Mouse (Mus musculus): ENCODE measurements around the gene Vmn1r55. TPM values are rescaled to one million over a fixed set of nuclear protein-coding genes. Genes with fewer than 3 reads are reported as not detected.
A peak's percentile ranks its signal among the peaks of the same experiment; 100 is the strongest.
"Not testable (repeated sequence)": the region's sequence is repeated elsewhere in the genome, so short reads cannot be mapped to it uniquely, and the experiment has no call there.

Gene Vmn1r55
- polyA plus RNA-seq, 1 experiment from 2014 or later = not detected

DNA sequence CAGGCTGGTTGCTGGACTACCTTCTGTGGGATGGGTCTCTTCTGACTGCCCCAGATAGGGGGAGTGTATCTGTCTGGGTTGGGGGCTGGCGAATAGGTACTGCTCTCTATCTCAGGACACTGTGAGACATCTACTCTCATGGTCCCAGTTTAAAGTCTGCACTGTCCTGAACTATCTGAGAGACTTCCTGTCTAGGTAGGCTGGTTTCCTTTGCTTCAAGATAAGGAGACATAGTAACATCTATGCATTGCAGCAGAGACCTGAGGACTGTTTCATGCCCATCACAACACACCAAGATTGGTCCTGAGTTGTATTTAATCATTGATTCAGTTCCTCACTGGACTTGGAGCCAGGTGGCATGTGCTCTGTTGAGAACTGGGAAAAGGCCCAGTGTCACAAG, 64.0 kb downstream of the Vmn1r55 start:
- no peak overlapping the region for H3K9ac ChIP-seq (ENCODE audit: low read length)
- WGBS = 92% methylated on average over 1 of the region's 1 CpGs

GRCm38 (mm10) chr7:5083325-5084105, 66.0 kb downstream of the Vmn1r55 start:
- no peaks in the 10 kb centered on the region for H3K9me3 ChIP-seq (replicated peaks; ENCODE audit: control insufficient read depth, low read length)

More for the DNA sequence above, 64.0 kb downstream of the Vmn1r55 start:
- DNase-seq (ENCODE audit: low spot score) (no peak), ATAC-seq (no peak)
- Histone ChIP-seq H3K4me2 (ENCODE audit: low read length) (no peak overlapping the region), H3K4me3 (ENCODE audit: low read depth, low read length) (no peak overlapping the region), H3K36me3 (ENCODE audit: control insufficient read depth, insufficient read depth, low read length) (peaks cover 42% of the 10 kb centered on the region), H3K27me3 (replicated peaks; ENCODE audit: control insufficient read depth, insufficient read depth, low read length) (no peaks in the 10 kb centered on the region), H3K27ac (ENCODE audit: low read depth, low read length) (no peak overlapping the region), H3K9me3 (replicated peaks; ENCODE audit: control insufficient read depth, low read length) (no peaks in the 10 kb centered on the region), H3K4me1 (ENCODE audit: control insufficient read depth, insufficient read depth, low read length) (peaks cover 15% of the 10 kb centered on the region)

DNA sequence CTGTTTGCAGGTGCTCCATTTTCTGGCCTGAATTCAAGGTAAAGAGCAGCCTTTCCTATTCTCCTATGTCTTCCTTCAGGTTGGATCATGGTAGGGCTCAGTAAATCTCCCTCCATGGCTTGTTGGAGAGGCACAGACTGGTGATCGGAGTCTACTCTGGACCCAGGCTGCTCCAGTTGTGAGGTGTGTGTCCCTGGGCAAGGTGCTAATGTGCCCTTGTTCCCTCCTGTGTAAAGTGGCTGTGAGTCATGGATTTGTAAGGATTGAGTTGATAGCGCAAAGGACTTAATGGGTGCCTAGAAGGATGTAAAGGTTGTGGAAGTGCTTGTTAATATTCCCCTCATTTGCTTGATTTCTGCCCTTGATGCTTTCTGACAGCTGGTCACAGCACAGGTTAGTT, 67.5 kb downstream of the Vmn1r55 start:
- no peaks in the 10 kb centered on the region for H3K27me3 ChIP-seq (replicated peaks; ENCODE audit: control insufficient read depth, insufficient read depth, low read length)
- no peak for DNase-seq (ENCODE audit: low spot score)
- ATAC-seq = no peak
- peaks cover 50% of the 10 kb centered on the region for H3K36me3 ChIP-seq (ENCODE audit: control insufficient read depth, insufficient read depth, low read length)
- H3K4me1 ChIP-seq (ENCODE audit: control insufficient read depth, insufficient read depth, low read length) = peaks cover 15% of the 10 kb centered on the region
- H3K9ac ChIP-seq (ENCODE audit: low read length) = no peak overlapping the region
- H3K4me3 ChIP-seq (ENCODE audit: low read depth, low read length) = no peak overlapping the region
- peak overlapping the region; percentile 84; the same call in 1 of the 2 replicates for H3K4me2 ChIP-seq (ENCODE audit: low read length)
- H3K9me3 ChIP-seq (replicated peaks; ENCODE audit: control insufficient read depth, low read length) = no peaks in the 10 kb centered on the region
- no peak overlapping the region for H3K27ac ChIP-seq (ENCODE audit: low read depth, low read length)
- WGBS = 96% methylated on average over 2 of the region's 2 CpGs

More at GRCm38 (mm10) chr7:5083325-5084105, 66.0 kb downstream of the Vmn1r55 start:
- H3K4me1 ChIP-seq (ENCODE audit: control insufficient read depth, insufficient read depth, low read length) = peaks cover 15% of the 10 kb centered on the region
- no peak overlapping the region for H3K4me2 ChIP-seq (ENCODE audit: low read length)
- H3K27ac ChIP-seq (ENCODE audit: low read depth, low read length) = no peak overlapping the region
- H3K36me3 ChIP-seq (ENCODE audit: control insufficient read depth, insufficient read depth, low read length) = peaks cover 35% of the 10 kb centered on the region
- H3K4me3 ChIP-seq (ENCODE audit: low read depth, low read length) = no peak overlapping the region
- WGBS = 94% methylated on average over 18 of the region's 18 CpGs
- DNase-seq (ENCODE audit: low spot score) (no peak), ATAC-seq (no peak)
- H3K9ac ChIP-seq (ENCODE audit: low read length) = no peak overlapping the region
- H3K27me3 ChIP-seq (replicated peaks; ENCODE audit: control insufficient read depth, insufficient read depth, low read length) = no peaks in the 10 kb centered on the region

DNA sequence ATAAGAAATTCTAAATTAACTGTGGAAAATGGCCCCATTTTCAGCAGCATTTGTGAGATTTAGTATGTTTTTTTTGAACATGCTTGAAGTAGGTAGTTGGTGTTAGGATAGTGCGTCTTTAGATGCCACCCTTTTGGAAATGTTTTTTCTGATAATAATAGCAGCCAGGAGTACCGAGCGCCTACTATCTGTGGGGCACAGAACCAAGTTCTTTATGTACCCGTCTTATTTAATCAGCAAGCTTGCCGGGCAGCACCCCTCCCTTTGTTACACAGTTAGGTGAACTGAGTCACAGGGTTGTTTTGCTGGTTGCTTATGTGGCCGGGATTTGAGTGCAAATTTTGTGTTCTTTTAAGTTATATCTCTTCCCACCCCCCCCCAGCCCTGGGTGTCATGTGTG, 68.2 kb downstream of the Vmn1r55 start:
- H3K9ac ChIP-seq (ENCODE audit: low read length) = peak overlapping the region; percentile 97

DNA sequence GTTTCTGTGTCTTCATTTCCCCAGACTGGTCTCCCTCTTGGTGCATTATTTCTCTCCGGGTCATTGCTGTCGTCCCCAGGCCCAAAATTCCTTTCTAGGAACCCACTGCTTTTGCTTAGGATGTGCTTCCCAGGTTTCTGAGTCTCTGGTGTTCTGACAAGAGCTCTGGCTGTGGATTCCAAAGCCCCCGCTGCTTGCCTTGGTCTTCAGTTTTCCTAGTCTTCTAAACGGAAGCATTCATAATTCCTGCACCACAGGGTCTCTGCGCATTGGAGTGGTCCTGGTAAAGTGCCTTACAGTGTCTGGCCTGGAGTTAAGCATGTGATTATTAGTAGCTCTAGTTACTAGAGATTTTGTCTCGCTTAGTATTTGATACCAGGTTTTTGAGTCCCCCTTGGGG, 68.7 kb downstream of the Vmn1r55 start:
- Histone ChIP-seq H3K4me3 (ENCODE audit: low read depth, low read length) (peak overlapping the region; percentile 99), H3K9me3 (replicated peaks; ENCODE audit: control insufficient read depth, low read length) (no peaks in the 10 kb centered on the region), H3K4me2 (ENCODE audit: low read length) (peak overlapping the region; percentile 84), H3K27me3 (replicated peaks; ENCODE audit: control insufficient read depth, insufficient read depth, low read length) (no peaks in the 10 kb centered on the region), H3K36me3 (ENCODE audit: control insufficient read depth, insufficient read depth, low read length) (peaks cover 61% of the 10 kb centered on the region), H3K27ac (ENCODE audit: low read depth, low read length) (peak overlapping the region; percentile 84), H3K9ac (ENCODE audit: low read length) (peak overlapping the region; percentile 97), H3K4me1 (ENCODE audit: control insufficient read depth, insufficient read depth, low read length) (peaks cover 15% of the 10 kb centered on the region)
- DNase-seq (ENCODE audit: low spot score) (no peak), ATAC-seq (no peak)
- WGBS = 22% methylated on average over 6 of the region's 6 CpGs

More for the DNA sequence above, 68.2 kb downstream of the Vmn1r55 start:
- peak overlapping the region; percentile 99 for H3K4me3 ChIP-seq (ENCODE audit: low read depth, low read length)
- no peaks in the 10 kb centered on the region for H3K27me3 ChIP-seq (replicated peaks; ENCODE audit: control insufficient read depth, insufficient read depth, low read length)
- ATAC-seq = no peak
- H3K36me3 ChIP-seq (ENCODE audit: control insufficient read depth, insufficient read depth, low read length) = peaks cover 57% of the 10 kb centered on the region
- H3K4me2 ChIP-seq (ENCODE audit: low read length) = peak overlapping the region; percentile 84
- H3K27ac ChIP-seq (ENCODE audit: low read depth, low read length) = no peak overlapping the region
- H3K9me3 ChIP-seq (replicated peaks; ENCODE audit: control insufficient read depth, low read length) = no peaks in the 10 kb centered on the region
- 75% methylated on average over 6 of the region's 6 CpGs for WGBS
- no peak for DNase-seq (ENCODE audit: low spot score)
- H3K4me1 ChIP-seq (ENCODE audit: control insufficient read depth, insufficient read depth, low read length) = peaks cover 15% of the 10 kb centered on the region

- DNase-seq (ENCODE audit: low spot score) (peak; percentile 98), ATAC-seq (peak; percentile 99)
- peak within 1 kb of the TSS; percentile 99 for H3K4me3 ChIP-seq (ENCODE audit: low read depth, low read length)
- WGBS = under 1% methylated on average over 80 of the region's 81 CpGs
- H3K9ac ChIP-seq (ENCODE audit: low read length) = peak within 1 kb of the TSS; percentile 97
- H3K9me3 ChIP-seq (replicated peaks; ENCODE audit: control insufficient read depth, low read length) = no peaks in the 10 kb centered on the region
- peaks cover 62% of the 10 kb centered on the region for H3K36me3 ChIP-seq (ENCODE audit: control insufficient read depth, insufficient read depth, low read length)
- peaks cover 15% of the 10 kb centered on the region for H3K4me1 ChIP-seq (ENCODE audit: control insufficient read depth, insufficient read depth, low read length)
- H3K27me3 ChIP-seq (replicated peaks; ENCODE audit: control insufficient read depth, insufficient read depth, low read length) = no peaks in the 10 kb centered on the region
- peak within 1 kb of the TSS; percentile 84 for H3K4me2 ChIP-seq (ENCODE audit: low read length)
- peak within 1 kb of the TSS; percentile 84 for H3K27ac ChIP-seq (ENCODE audit: low read depth, low read length)
Measured at GRCm38 (mm10) chr7:5080010-5080751, 69.3 kb downstream of the Vmn1r55 start, which contains the start of gene Epn1. TSS of gene Epn1 (plus strand) at chr7:5080235.

DNA sequence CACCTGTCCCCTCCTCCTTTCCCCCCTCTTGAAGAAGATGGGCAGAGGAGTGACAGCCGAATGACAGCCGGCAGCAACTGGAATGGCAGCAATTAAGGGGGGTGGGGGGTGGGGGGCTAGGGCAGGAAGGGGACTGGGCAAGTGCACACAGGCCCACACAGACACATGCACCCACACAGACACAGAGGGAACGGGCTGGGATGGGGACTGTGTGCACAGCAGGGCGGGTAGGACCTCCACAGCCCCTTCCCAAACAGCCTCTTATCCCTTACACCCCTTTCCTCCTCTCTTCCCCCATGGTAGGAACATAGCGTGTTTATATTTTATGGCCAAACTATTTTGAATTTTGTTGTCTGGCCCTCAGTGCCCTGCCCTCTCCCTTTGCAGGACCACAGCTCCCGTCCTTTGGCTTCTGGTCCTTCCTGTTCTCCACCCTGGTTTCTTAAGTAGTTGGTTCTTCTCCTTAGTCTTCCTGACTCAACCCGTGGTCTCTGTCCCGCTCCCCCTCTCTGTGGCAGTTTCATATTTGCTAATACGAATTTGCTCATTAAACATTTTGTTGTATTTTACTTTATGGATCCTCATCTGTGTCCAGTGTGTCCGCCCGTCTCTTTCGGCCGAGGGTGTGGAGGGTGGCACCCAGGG, 70.0 kb downstream of the Vmn1r55 start:
- not testable (repeated sequence) for H3K27me3 ChIP-seq (replicated peaks; ENCODE audit: control insufficient read depth, insufficient read depth, low read length); DNase-seq (ENCODE audit: low spot score); H3K9ac ChIP-seq (ENCODE audit: low read length); H3K9me3 ChIP-seq (replicated peaks; ENCODE audit: control insufficient read depth, low read length)
- Histone ChIP-seq H3K4me3 (ENCODE audit: low read depth, low read length) (peak overlapping the region; percentile 99), H3K4me1 (ENCODE audit: control insufficient read depth, insufficient read depth, low read length) (peaks cover 15% of the 10 kb centered on the region), H3K4me2 (ENCODE audit: low read length) (peak overlapping the region; percentile 84), H3K36me3 (ENCODE audit: control insufficient read depth, insufficient read depth, low read length) (peaks cover 62% of the 10 kb centered on the region), H3K27ac (ENCODE audit: low read depth, low read length) (peak overlapping the region; percentile 36; the same call in 1 of the 2 replicates)
- ATAC-seq = peak; percentile 32
- WGBS = 45% methylated on average over 9 of the region's 13 CpGs

Measured in forebrain, embryonic 14.5 days (tissue).